Mouse (Mus musculus): ENCODE data around the gene Selenof. TPM values are rescaled to one million over a fixed set of nuclear protein-coding genes. Genes with fewer than 3 reads are reported as not detected.

Gene Selenof
- polyA plus RNA-seq, 1 experiment, result 264 TPM

GRCm38 (mm10) chr3:144537078-144537855, 32.8 kb upstream of the Selenof start:
- TF ChIP-seq MYOD1 (IDR thresholded peaks at IDR 0.05; ENCODE audit: control insufficient read depth in 1 of 3, insufficient read length in 2 of 3, low read depth in 2 of 3) (peak in 1 of 3 experiments; percentile 33), MYOG (IDR thresholded peaks at IDR 0.05; ENCODE audit: control insufficient read depth in 1 of 3, insufficient read depth in 1 of 3, insufficient read length in 2 of 3, low read depth in 2 of 3) (peak in 1 of 3 experiments; percentile 41), TCF3 (IDR thresholded peaks at IDR 0.05; ENCODE audit: insufficient read length, low read depth) (no peak)
- Histone ChIP-seq H3K4me3 (no peak overlapping the region), H3ac (ENCODE audit: control insufficient read depth, insufficient read length) (no peak overlapping the region), H3K79me2 (ENCODE audit: control insufficient read depth, insufficient read depth) (peaks cover 96% of the 10 kb centered on the region), H3K27me3 (ENCODE audit: control insufficient read depth, insufficient read depth, insufficient read length) (no peaks in the 10 kb centered on the region), H3K4me2 (ENCODE audit: low read depth) (no peak overlapping the region), H3K36me3 (ENCODE audit: control insufficient read depth, insufficient read depth) (no peaks in the 10 kb centered on the region)

DNA sequence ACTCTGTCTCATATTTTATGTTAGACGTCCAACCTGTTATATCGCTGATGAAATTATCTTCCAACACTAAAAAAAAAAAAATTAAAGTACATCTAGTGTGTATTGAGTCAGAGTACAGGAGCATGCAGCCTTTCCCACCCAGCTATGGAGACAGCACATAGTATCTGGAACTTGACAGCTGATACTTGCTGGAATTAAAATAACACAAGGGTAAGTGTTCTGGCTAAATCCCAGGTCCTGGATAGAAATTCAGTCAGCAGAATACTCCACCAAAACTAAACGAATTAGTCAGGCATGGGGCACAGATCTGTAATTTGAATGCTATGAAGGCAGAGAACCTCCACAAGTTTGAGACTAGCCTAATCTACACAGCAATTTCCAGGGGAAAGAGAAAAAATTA, 31.1 kb upstream of the Selenof start:
- Histone ChIP-seq H3ac (ENCODE audit: control insufficient read depth, insufficient read length) (no peak overlapping the region), H3K27me3 (ENCODE audit: control insufficient read depth, insufficient read depth, insufficient read length) (no peaks in the 10 kb centered on the region), H3K4me3 (no peak overlapping the region), H3K36me3 (ENCODE audit: control insufficient read depth, insufficient read depth) (no peaks in the 10 kb centered on the region), H3K79me2 (ENCODE audit: control insufficient read depth, insufficient read depth) (peaks cover 97% of the 10 kb centered on the region), H3K4me2 (ENCODE audit: low read depth) (peak overlapping the region; percentile 3)
- TF ChIP-seq MYOD1 (IDR thresholded peaks at IDR 0.05; ENCODE audit: control insufficient read depth in 1 of 3, insufficient read length in 2 of 3, low read depth in 2 of 3), result peak in 1 of 3 experiments; percentile 12
- no peak for TF ChIP-seq POLR2AphosphoS2 (IDR thresholded peaks at IDR 0.05; ENCODE audit: insufficient read length, low read depth)

GRCm38 (mm10) chr3:144540805-144541204, 29.3 kb upstream of the Selenof start:
- H3K4me3 ChIP-seq, result no peak overlapping the region
- no peaks in the 10 kb centered on the region for H3K27me3 ChIP-seq (ENCODE audit: control insufficient read depth, insufficient read depth, insufficient read length)
- H3K4me2 ChIP-seq (ENCODE audit: low read depth), result no peak overlapping the region
- no peaks in the 10 kb centered on the region for H3K36me3 ChIP-seq (ENCODE audit: control insufficient read depth, insufficient read depth)
- H3ac ChIP-seq (ENCODE audit: control insufficient read depth, insufficient read length), result no peak overlapping the region
- H3K79me2 ChIP-seq (ENCODE audit: control insufficient read depth, insufficient read depth), result peaks cover 97% of the 10 kb centered on the region
- TF ChIP-seq REST (IDR thresholded peaks at IDR 0.05; ENCODE audit: insufficient read depth, insufficient read length), result no peak

DNA sequence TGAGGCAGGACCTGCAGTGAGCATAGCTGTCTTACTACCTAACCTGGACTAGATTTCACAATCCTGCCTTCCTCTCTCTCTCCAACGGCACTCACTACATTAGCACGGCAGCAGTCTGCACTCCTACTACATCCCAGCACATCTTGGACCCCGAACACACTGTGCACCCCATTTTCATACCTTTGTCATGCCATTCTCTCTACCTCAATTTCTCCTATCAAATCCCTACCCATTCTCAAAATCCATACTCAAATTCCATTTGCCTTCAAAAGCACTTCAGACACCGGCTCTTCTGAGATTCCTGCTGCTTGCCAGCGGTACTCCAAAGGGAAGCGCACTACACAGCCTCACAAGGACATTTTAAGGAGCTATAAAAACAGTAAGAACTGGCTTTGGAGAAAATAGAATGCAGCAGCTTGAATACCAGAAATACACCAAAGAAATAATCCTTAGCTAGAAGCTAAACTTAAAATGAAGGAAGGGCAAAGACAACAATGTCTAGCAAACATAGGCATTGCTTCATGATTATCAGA, 28.1 kb upstream of the Selenof start:
- no peak overlapping the region for H3K4me2 ChIP-seq (ENCODE audit: low read depth)
- no peaks in the 10 kb centered on the region for H3K27me3 ChIP-seq (ENCODE audit: control insufficient read depth, insufficient read depth, insufficient read length)
- H3K4me3 ChIP-seq, result no peak overlapping the region
- no peak overlapping the region for H3ac ChIP-seq (ENCODE audit: control insufficient read depth, insufficient read length)
- no peaks in the 10 kb centered on the region for H3K36me3 ChIP-seq (ENCODE audit: control insufficient read depth, insufficient read depth)
- H3K79me2 ChIP-seq (ENCODE audit: control insufficient read depth, insufficient read depth), result peaks cover 90% of the 10 kb centered on the region
- TF ChIP-seq CEBPB (IDR thresholded peaks at IDR 0.05; ENCODE audit: insufficient read depth, poor library complexity, severe bottlenecking) (no peak), TCF3 (IDR thresholded peaks at IDR 0.05; ENCODE audit: insufficient read length, low read depth) (no peak), E2F4 (IDR thresholded peaks at IDR 0.05; ENCODE audit: insufficient read depth) (no peak), MAX (IDR thresholded peaks at IDR 0.05; ENCODE audit: low read depth) (no peak), MYOG (IDR thresholded peaks at IDR 0.05; ENCODE audit: control insufficient read depth in 1 of 3, insufficient read depth in 1 of 3, insufficient read length in 2 of 3, low read depth in 2 of 3) (no peak), TCF12 (IDR thresholded peaks at IDR 0.05; ENCODE audit: insufficient read depth, poor library complexity, severe bottlenecking) (no peak), POLR2AphosphoS2 (IDR thresholded peaks at IDR 0.05; ENCODE audit: insufficient read length, low read depth) (no peak), POLR2A (IDR thresholded peaks at IDR 0.05; ENCODE audit: insufficient read length, low read depth) (no peak), SRF (IDR thresholded peaks at IDR 0.05; ENCODE audit: control insufficient read depth, insufficient read length, low read depth) (no peak), REST (IDR thresholded peaks at IDR 0.05; ENCODE audit: insufficient read depth, insufficient read length) (no peak)

DNA sequence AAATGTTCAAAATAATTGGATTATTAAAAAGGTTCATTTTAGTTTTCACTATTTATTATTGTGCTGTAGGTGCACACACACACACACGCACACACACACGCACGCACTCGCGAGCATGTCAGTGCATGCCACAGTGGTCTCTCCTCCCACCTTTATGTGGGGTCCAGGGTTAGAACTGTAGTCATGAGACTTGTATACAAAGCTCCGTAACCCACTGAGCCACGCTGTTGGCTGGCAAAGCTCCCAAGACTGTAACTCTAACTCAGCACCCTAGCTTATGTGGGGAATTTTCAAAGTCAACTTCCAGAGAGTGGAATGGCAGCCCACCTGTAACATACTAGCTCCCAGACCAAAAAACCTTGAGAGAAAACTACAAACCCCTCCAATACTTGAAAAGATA, 25.0 kb upstream of the Selenof start:
- no peak overlapping the region for H3K4me3 ChIP-seq
- H3K4me2 ChIP-seq (ENCODE audit: low read depth), result no peak overlapping the region
- H3K36me3 ChIP-seq (ENCODE audit: control insufficient read depth, insufficient read depth), result no peaks in the 10 kb centered on the region
- H3K27me3 ChIP-seq (ENCODE audit: control insufficient read depth, insufficient read depth, insufficient read length), result no peaks in the 10 kb centered on the region
- peaks cover 84% of the 10 kb centered on the region for H3K79me2 ChIP-seq (ENCODE audit: control insufficient read depth, insufficient read depth)
- TF ChIP-seq MYOG (IDR thresholded peaks at IDR 0.05; ENCODE audit: control insufficient read depth in 1 of 3, insufficient read depth in 1 of 3, insufficient read length in 2 of 3, low read depth in 2 of 3) (no peak), MYOD1 (IDR thresholded peaks at IDR 0.05; ENCODE audit: control insufficient read depth in 1 of 3, insufficient read length in 2 of 3, low read depth in 2 of 3) (no peak), MAX (IDR thresholded peaks at IDR 0.05; ENCODE audit: low read depth) (no peak), POLR2AphosphoS2 (IDR thresholded peaks at IDR 0.05; ENCODE audit: insufficient read length, low read depth) (no peak), USF1 (IDR thresholded peaks at IDR 0.05; ENCODE audit: low read depth) (no peak), TCF12 (IDR thresholded peaks at IDR 0.05; ENCODE audit: insufficient read depth, poor library complexity, severe bottlenecking) (no peak), E2F4 (IDR thresholded peaks at IDR 0.05; ENCODE audit: insufficient read depth) (no peak), POLR2A (IDR thresholded peaks at IDR 0.05; ENCODE audit: insufficient read length, low read depth) (no peak), SRF (IDR thresholded peaks at IDR 0.05; ENCODE audit: control insufficient read depth, insufficient read length, low read depth) (no peak), TCF3 (IDR thresholded peaks at IDR 0.05; ENCODE audit: insufficient read length, low read depth) (no peak)
- H3ac ChIP-seq (ENCODE audit: control insufficient read depth, insufficient read length), result no peak overlapping the region
